Mouse (Mus musculus) olfactory bulb, adult 2 months (tissue): ENCODE measurements around the gene Efemp2.

Experiments
- CTCF ChIP-seq: fragments of 200-500 bp; IDR thresholded peaks from 2 replicates; pipeline ENCODE4 v1.5.1; 2012; ENCODE audit warnings: low read depth, mild to moderate bottlenecking, low read length, moderate library complexity; ENCODE audit not compliant: insufficient read depth
- POLR2A ChIP-seq: fragments of 200-500 bp; IDR thresholded peaks from 2 replicates; pipeline ENCODE4 v1.6.1; 2012; ENCODE audit warnings: mild to moderate bottlenecking, low read depth, low read length, moderate library complexity; ENCODE audit not compliant: insufficient read depth

GRCm38 (mm10) chr19:5460465-5460911, 13.3 kb upstream of the Efemp2 start, which contains the start of gene Fibp:
- TF ChIP-seq CTCF (no peak), POLR2A (peak; percentile 95)
